Mouse (Mus musculus) megakaryocyte, embryonic 14.5 days (primary cell): ENCODE measurements around the gene Foxn3.

Experiments
- FLI1 ChIP-seq: IDR thresholded peaks from 2 replicates; pipeline ENCODE4 v1.6.1; 2012; ENCODE audit warnings: low read length, inconsistent platforms, mixed read lengths
- GATA1 ChIP-seq: IDR thresholded peaks from 3 replicates; pipeline ENCODE4 v1.6.1; 2012; ENCODE audit warnings: mixed read lengths, low read length, inconsistent platforms, borderline replicate concordance

- TF ChIP-seq GATA1, result no peak
- no peak for TF ChIP-seq FLI1
These were observed 92.0 kb downstream of the Foxn3 start for GRCm38 (mm10) chr12:99471431-99471830.
